Comparison of ENCODE assay signal across 7 mouse cellular contexts in genomic region chr6:48503847-48504240, GRCm38 (mm10). TPM values are rescaled to one million over a fixed set of nuclear protein-coding genes. Genes with fewer than 3 reads are reported as not detected.
DNase-seq lines count a peak whose midpoint lies in the region; ATAC-seq and TF ChIP-seq lines count a peak whose summit lies in the region.

No protein-coding gene starts in this region.

- ATAC-seq in lung, postnatal 0 days = peak; percentile 34
- ATAC-seq in liver, embryonic 15.5 days (ENCODE audit: insufficient read depth) = no peak
- ATAC-seq in stomach, embryonic 16.5 days (ENCODE audit: insufficient read depth, low FRiP score) = peak; percentile 27; the same call in 1 of the 2 replicates

- H3K36me3 ChIP-seq in lung, postnatal 0 days (ENCODE audit: insufficient read depth, low read length) = no peaks in the 10 kb centered on the region
- peaks cover 5% of the 10 kb centered on the region; the same call in 1 of the 2 replicates for H3K36me3 ChIP-seq in hindbrain, embryonic 10.5 days
- H3K36me3 ChIP-seq in liver, embryonic 15.5 days (replicated peaks) = no peaks in the 10 kb centered on the region
- no peaks in the 10 kb centered on the region for H3K36me3 ChIP-seq in stomach, embryonic 16.5 days (ENCODE audit: control insufficient read depth, insufficient read depth, low read length)

- no peaks in the 10 kb centered on the region for H3K27me3 ChIP-seq in lung, postnatal 0 days (replicated peaks; ENCODE audit: insufficient read depth, low read length)
- H3K27me3 ChIP-seq in hindbrain, embryonic 10.5 days (ENCODE audit: insufficient read depth, poor library complexity, severe bottlenecking) = no peaks in the 10 kb centered on the region
- no peaks in the 10 kb centered on the region for H3K27me3 ChIP-seq in liver, embryonic 15.5 days
- no peaks in the 10 kb centered on the region for H3K27me3 ChIP-seq in stomach, embryonic 16.5 days (ENCODE audit: control insufficient read depth, insufficient read depth, low read length)

- TF ChIP-seq CTCF in lung, postnatal 0 days (IDR thresholded peaks at IDR 0.05) = no peak

- no peak overlapping the region for H3K9ac ChIP-seq in lung, postnatal 0 days (replicated peaks; ENCODE audit: low read depth)
- H3K9ac ChIP-seq in liver, embryonic 15.5 days = no peak overlapping the region
- H3K9ac ChIP-seq in stomach, embryonic 16.5 days (ENCODE audit: low read length) = no peak overlapping the region

- H3K4me3 ChIP-seq in lung, postnatal 0 days (ENCODE audit: low read depth, low read length) = peak overlapping the region; percentile 54; the same call in 1 of the 2 replicates
- peak overlapping the region; percentile 63 for H3K4me3 ChIP-seq in hindbrain, embryonic 10.5 days
- H3K4me3 ChIP-seq in liver, embryonic 15.5 days (replicated peaks) = peak overlapping the region; percentile 62
- H3K4me3 ChIP-seq in stomach, embryonic 16.5 days (replicated peaks; ENCODE audit: low read length) = 0 out of 2 replicates have a peak overlapping the region, but pooled peaks have one; percentile 79

- no peak for TF ChIP-seq EP300 in lung, postnatal 0 days (IDR thresholded peaks at IDR 0.05)

- no peak overlapping the region for H3K27ac ChIP-seq in lung, postnatal 0 days (ENCODE audit: low read length)
- H3K27ac ChIP-seq in hindbrain, embryonic 10.5 days = 0 out of 2 replicates have a peak overlapping the region, but pooled peaks have one; percentile 82
- no peak overlapping the region for H3K27ac ChIP-seq in liver, embryonic 15.5 days (replicated peaks)
- H3K27ac ChIP-seq in stomach, embryonic 16.5 days (ENCODE audit: low read length) = no peak overlapping the region

- peak overlapping the region; percentile 78; the same call in 1 of the 2 replicates for H3K4me2 ChIP-seq in lung, postnatal 0 days (replicated peaks; ENCODE audit: low read depth, low read length)
- peak overlapping the region; percentile 81 for H3K4me2 ChIP-seq in liver, embryonic 15.5 days
- H3K4me2 ChIP-seq in stomach, embryonic 16.5 days (ENCODE audit: low read depth, low read length) = no peak overlapping the region

- no peaks in the 10 kb centered on the region for H3K9me3 ChIP-seq in lung, postnatal 0 days (ENCODE audit: low read length)
- no peaks in the 10 kb centered on the region for H3K9me3 ChIP-seq in hindbrain, embryonic 10.5 days
- H3K9me3 ChIP-seq in liver, embryonic 15.5 days (replicated peaks) = no peaks in the 10 kb centered on the region
- no peaks in the 10 kb centered on the region for H3K9me3 ChIP-seq in stomach, embryonic 16.5 days (replicated peaks; ENCODE audit: control insufficient read depth, low read length)

- DNase-seq in lung, postnatal 0 days (ENCODE audit: low spot score) = no peak
- no peak for DNase-seq in lung, postnatal 14 days
- DNase-seq in hindbrain, embryonic 10.5 days (ENCODE audit: low spot score) = no peak
- DNase-seq in cerebellum, adult 8-10 months = no peak
- DNase-seq in layer of hippocampus, adult 8-10 months (ENCODE audit: low spot score in 2 of 2) = no peak

- H3K4me1 ChIP-seq in lung, postnatal 0 days (ENCODE audit: insufficient read depth, low read depth, low read length) = 0 out of 2 replicates have a peak, but pooled peaks cover 2% of the 10 kb centered on the region
- peaks cover 12% of the 10 kb centered on the region for H3K4me1 ChIP-seq in hindbrain, embryonic 10.5 days (replicated peaks)
- peaks cover 10% of the 10 kb centered on the region; the same call in 1 of the 2 replicates for H3K4me1 ChIP-seq in liver, embryonic 15.5 days (replicated peaks)
- H3K4me1 ChIP-seq in stomach, embryonic 16.5 days (ENCODE audit: control insufficient read depth, insufficient read depth, low read length) = peaks cover 9% of the 10 kb centered on the region

- WGBS in lung, postnatal 0 days = 2% methylated on average over 2 of the region's 2 CpGs
- 17% methylated on average over 2 of the region's 2 CpGs for WGBS in hindbrain, embryonic 10.5 days
- WGBS in liver, embryonic 15.5 days (ENCODE audit: insufficient replicate concordance) = 4% methylated on average over 2 of the region's 2 CpGs
- 2% methylated on average over 2 of the region's 2 CpGs for WGBS in stomach, embryonic 16.5 days

RNA-seq across cellular contexts. Expression of gene Atp6v0e2, which starts 33.6 kb away (rescaled TPM):
- 8.4 and 9.1 TPM in 2 replicates for polyA plus RNA-seq in lung, postnatal 0 days (2015; fragmentation: Nextera tagmentation; extraction: Ambion mirVana)
- 45.7 and 62.2 TPM in 2 replicates for polyA plus RNA-seq in hindbrain, embryonic 10.5 days (2016; fragmentation: Nextera tagmentation; extraction: Ambion mirVana)
- 1.2 and 1.3 TPM in 2 replicates for polyA plus RNA-seq in liver, embryonic 15.5 days (2015; fragmentation: Nextera tagmentation; extraction: Ambion mirVana)
- 23.3 and 25.7 TPM in 2 replicates for polyA plus RNA-seq in stomach, embryonic 16.5 days (2015; fragmentation: Nextera tagmentation; extraction: Ambion mirVana)
- 100 to 1,000 TPM; 402 to 444 (median 420) TPM for total RNA-seq in layer of hippocampus, adult 8-10 months (2022)

RNA-seq across cellular contexts. Expression of gene Lrrc61, which starts 50.8 kb away (rescaled TPM):
- 4.2 and 4.7 TPM in 2 replicates for polyA plus RNA-seq in lung, postnatal 0 days (2015; fragmentation: Nextera tagmentation; extraction: Ambion mirVana)
- 16.9 and 25.2 TPM in 2 replicates for polyA plus RNA-seq in hindbrain, embryonic 10.5 days (2016; fragmentation: Nextera tagmentation; extraction: Ambion mirVana)
- polyA plus RNA-seq in liver, embryonic 15.5 days (2015; fragmentation: Nextera tagmentation; extraction: Ambion mirVana) = 2.0 and 2.5 TPM in 2 replicates
- 7.5 and 9.6 TPM in 2 replicates for polyA plus RNA-seq in stomach, embryonic 16.5 days (2015; fragmentation: Nextera tagmentation; extraction: Ambion mirVana)
- 10 to 100 TPM; 33.0 to 38.0 (median 35.2) TPM for total RNA-seq in layer of hippocampus, adult 8-10 months (2022)

RNA-seq across cellular contexts. Expression of gene Sspo, which starts 55.8 kb away (rescaled TPM):
- 0.31 and 0.64 TPM in 2 replicates for polyA plus RNA-seq in lung, postnatal 0 days (2015; fragmentation: Nextera tagmentation; extraction: Ambion mirVana)
- 0.50 and 0.64 TPM in 2 replicates for polyA plus RNA-seq in hindbrain, embryonic 10.5 days (2016; fragmentation: Nextera tagmentation; extraction: Ambion mirVana)
- 0.03 TPM in 1 of 2 replicates, not detected in the other for polyA plus RNA-seq in liver, embryonic 15.5 days (2015; fragmentation: Nextera tagmentation; extraction: Ambion mirVana)
- polyA plus RNA-seq in stomach, embryonic 16.5 days (2015; fragmentation: Nextera tagmentation; extraction: Ambion mirVana) = 0.14 and 0.89 TPM in 2 replicates
- 1 to 10 TPM in 3 of 4 experiments, under 1 TPM in 1; 0.39 to 2.1 (median 1.2) TPM for total RNA-seq in layer of hippocampus, adult 8-10 months (2022)

RNA-seq across cellular contexts. Expression of gene Zfp467, which starts 58.2 kb away (rescaled TPM):
- 31.5 and 34.6 TPM in 2 replicates for polyA plus RNA-seq in lung, postnatal 0 days (2015; fragmentation: Nextera tagmentation; extraction: Ambion mirVana)
- polyA plus RNA-seq in hindbrain, embryonic 10.5 days (2016; fragmentation: Nextera tagmentation; extraction: Ambion mirVana) = 12.4 and 16.2 TPM in 2 replicates
- polyA plus RNA-seq in liver, embryonic 15.5 days (2015; fragmentation: Nextera tagmentation; extraction: Ambion mirVana) = 2.7 and 2.9 TPM in 2 replicates
- polyA plus RNA-seq in stomach, embryonic 16.5 days (2015; fragmentation: Nextera tagmentation; extraction: Ambion mirVana) = 24.1 and 24.4 TPM in 2 replicates
- 10 to 100 TPM; 24.6 to 32.2 (median 28.2) TPM for total RNA-seq in layer of hippocampus, adult 8-10 months (2022)
